ENCODE assay signal across 8 mouse cellular contexts in genomic region chr9:74862096-74862780, GRCm38 (mm10). TPM values are rescaled to one million over a fixed set of nuclear protein-coding genes. Genes with fewer than 3 reads are reported as not detected.
DNase-seq lines count a peak whose midpoint lies in the region; ATAC-seq and TF ChIP-seq lines count a peak whose summit lies in the region.

No protein-coding gene starts in this region.

- H3K27ac ChIP-seq in heart, postnatal 0 days (ENCODE audit: low read depth) = no peak overlapping the region
- no peak overlapping the region for H3K27ac ChIP-seq in cortical plate, adult 2 months (ENCODE audit: insufficient read depth, low read length)
- peak overlapping the region; percentile 78 for H3K27ac ChIP-seq in hindbrain, embryonic 12.5 days
- peak overlapping the region; percentile 84 for H3K27ac ChIP-seq in midbrain, embryonic 14.5 days (replicated peaks; ENCODE audit: low read depth, low read length)

- H3K9me3 ChIP-seq in heart, postnatal 0 days (replicated peaks; ENCODE audit: control insufficient read depth, low read length) = no peaks in the 10 kb centered on the region
- no peaks in the 10 kb centered on the region for H3K9me3 ChIP-seq in hindbrain, embryonic 12.5 days (replicated peaks)
- no peaks in the 10 kb centered on the region for H3K9me3 ChIP-seq in midbrain, embryonic 14.5 days (ENCODE audit: control insufficient read depth, low read length)

- WGBS in heart, postnatal 0 days = under 1% methylated on average over 48 of the region's 48 CpGs
- WGBS in hindbrain, embryonic 12.5 days = 1% methylated on average over 47 of the region's 48 CpGs
- under 1% methylated on average over 47 of the region's 48 CpGs for WGBS in midbrain, embryonic 14.5 days

- no peak for TF ChIP-seq EP300 in heart, postnatal 0 days (IDR thresholded peaks at IDR 0.05; ENCODE audit: low read depth)

- DNase-seq in heart, postnatal 0 days (ENCODE audit: low spot score) = no peak
- no peak for DNase-seq in heart, adult 11 months
- peak; percentile 64 for DNase-seq in midbrain, embryonic 14.5 days
- no peak for DNase-seq in right cerebral cortex, adult 18-20 months
- DNase-seq in adipocyte (ENCODE audit: low spot score) = no peak
- no peak for DNase-seq in urinary bladder, adult 2 months (ENCODE audit: low spot score)

- no peak for TF ChIP-seq POLR2A in cortical plate, adult 2 months (IDR thresholded peaks at IDR 0.05; ENCODE audit: extremely low read depth, insufficient read depth, low read length)

- H3K9ac ChIP-seq in heart, postnatal 0 days (replicated peaks; ENCODE audit: low read depth, low read length) = 0 out of 2 replicates have a peak overlapping the region, but pooled peaks have one; percentile 9
- peak overlapping the region; percentile 72 for H3K9ac ChIP-seq in hindbrain, embryonic 12.5 days
- H3K9ac ChIP-seq in midbrain, embryonic 14.5 days (replicated peaks; ENCODE audit: low read length) = peak overlapping the region; percentile 66

- peaks cover 13% of the 10 kb centered on the region for H3K4me1 ChIP-seq in heart, postnatal 0 days (ENCODE audit: control insufficient read depth, insufficient read depth)
- no peaks in the 10 kb centered on the region for H3K4me1 ChIP-seq in cortical plate, adult 2 months (ENCODE audit: control insufficient read depth, insufficient read depth, low read length)
- H3K4me1 ChIP-seq in hindbrain, embryonic 12.5 days = peaks cover 38% of the 10 kb centered on the region
- H3K4me1 ChIP-seq in midbrain, embryonic 14.5 days (ENCODE audit: control insufficient read depth, insufficient read depth, low read length) = peaks cover 27% of the 10 kb centered on the region

- TF ChIP-seq CTCF in heart, postnatal 0 days (IDR thresholded peaks at IDR 0.05; ENCODE audit: low read depth) = no peak
- no peak for TF ChIP-seq CTCF in cortical plate, adult 2 months (IDR thresholded peaks at IDR 0.05; ENCODE audit: extremely low read depth, insufficient read depth, low read length)

- no peaks in the 10 kb centered on the region for H3K36me3 ChIP-seq in heart, postnatal 0 days (replicated peaks; ENCODE audit: control insufficient read depth, insufficient read depth, low read length)
- H3K36me3 ChIP-seq in hindbrain, embryonic 12.5 days = no peaks in the 10 kb centered on the region
- H3K36me3 ChIP-seq in midbrain, embryonic 14.5 days (ENCODE audit: control insufficient read depth, insufficient read depth, low read length) = no peaks in the 10 kb centered on the region

- H3K4me2 ChIP-seq in heart, postnatal 0 days (ENCODE audit: low read depth, low read length) = peak overlapping the region; percentile 77
- peak overlapping the region; percentile 76 for H3K4me2 ChIP-seq in hindbrain, embryonic 12.5 days (replicated peaks)
- peak overlapping the region; percentile 91 for H3K4me2 ChIP-seq in midbrain, embryonic 14.5 days (ENCODE audit: low read length)

- ATAC-seq in heart, postnatal 0 days (ENCODE audit: insufficient read depth, low read depth) = no peak
- ATAC-seq in hindbrain, embryonic 12.5 days (ENCODE audit: low FRiP score) = 0 out of 2 replicates have a peak, but pooled peaks have one; percentile 5
- ATAC-seq in midbrain, embryonic 14.5 days (ENCODE audit: low FRiP score, low TSS enrichment) = peak; percentile 22

- H3K4me3 ChIP-seq in heart, postnatal 0 days (ENCODE audit: low read depth, low read length) = peak overlapping the region; percentile 51
- H3K4me3 ChIP-seq in cortical plate, adult 2 months (ENCODE audit: insufficient read depth, low read length) = peak overlapping the region; percentile 4; the same call in 1 of the 2 replicates
- H3K4me3 ChIP-seq in hindbrain, embryonic 12.5 days = peak overlapping the region; percentile 50
- peak overlapping the region; percentile 56 for H3K4me3 ChIP-seq in midbrain, embryonic 14.5 days (replicated peaks; ENCODE audit: low read depth, low read length)

- H3K27me3 ChIP-seq in heart, postnatal 0 days (ENCODE audit: control insufficient read depth, insufficient read depth, low read length) = peaks cover 100% of the 10 kb centered on the region
- peaks cover 95% of the 10 kb centered on the region for H3K27me3 ChIP-seq in hindbrain, embryonic 12.5 days
- peaks cover 86% of the 10 kb centered on the region for H3K27me3 ChIP-seq in midbrain, embryonic 14.5 days (ENCODE audit: control insufficient read depth, insufficient read depth, low read length)

RNA-seq across cellular contexts. Expression of gene Onecut1, which starts 0.5 kb away (rescaled TPM):
- not detected in 2 replicates for total RNA-seq in heart, postnatal 0 days (2014; rRNA removed; ENCODE audit: low replicate concordance)
- polyA plus RNA-seq in heart, postnatal 0 days (2015; fragmentation: Nextera tagmentation; extraction: Ambion mirVana) = 0.03 TPM in 1 of 2 replicates, not detected in the other
- 0.06 and 0.09 TPM in 2 replicates for polyA plus RNA-seq in cortical plate, adult 2 months (2012; rRNA removed)
- polyA plus RNA-seq in hindbrain, embryonic 12.5 days (2016; fragmentation: Nextera tagmentation; extraction: Ambion mirVana) = 9.3 and 11.7 TPM in 2 replicates
- polyA plus RNA-seq in midbrain, embryonic 14.5 days (2014; fragmentation: Nextera tagmentation; extraction: Ambion mirVana) = 7.6 and 9.1 TPM in 2 replicates
- not detected in 2 replicates for polyA plus RNA-seq in urinary bladder, adult 2 months (2012; rRNA removed)

Comparison
In these comparisons a context has a peak if more than half of its experiments do, and no peak if none do; other contexts are left out.
1. H3K27ac ChIP-seq: peak in hindbrain, embryonic 12.5 days (single experiment) and midbrain, embryonic 14.5 days (single experiment); none in heart, postnatal 0 days (single experiment) and cortical plate, adult 2 months (single experiment).
2. H3K4me3 ChIP-seq: peak in every context shown above with its lines; median percentile 56 in midbrain, embryonic 14.5 days; 51 in heart, postnatal 0 days; 50 in hindbrain, embryonic 12.5 days; 4 in cortical plate, adult 2 months.
3. H3K9ac ChIP-seq: peak in every context shown above with its lines; median percentile 72 in hindbrain, embryonic 12.5 days; 66 in midbrain, embryonic 14.5 days; 9 in heart, postnatal 0 days.
4. Peak in every context shown above with its lines, with median percentiles within 50 percentile points of each other: H3K4me2 ChIP-seq.